Mouse (Mus musculus) heart, embryonic 13.5 days (tissue): ENCODE results near the gene Pld1. TPM values are rescaled to one million over a fixed set of nuclear protein-coding genes. Genes with fewer than 3 reads are reported as not detected.

ENCODE experiments used
- ATAC-seq: fragments of 200-750 bp; cut with Nextera tagmentation; 2 replicates; pipeline ENCODE4 v1.8.0; 2017; ENCODE audit warnings: moderate TSS enrichment; ENCODE audit not compliant: insufficient number of reproducible peaks, low FRiP score, low TSS enrichment; ENCODE audit errors: extremely low read depth
- H3K27ac ChIP-seq: fragments of 300-500 bp; sonication (generic); replicated peaks from 2 replicates; pipeline ENCODE4 v1.5.1; 2015; ENCODE audit warnings: moderate library complexity, mild to moderate bottlenecking, inconsistent platforms
- H3K27me3 ChIP-seq: fragments of 300-500 bp; sonication (generic); replicated peaks from 2 replicates; pipeline ENCODE4 v1.6.1; 2015; ENCODE audit warnings: mild to moderate bottlenecking, inconsistent platforms
- H3K36me3 ChIP-seq: fragments of 300-500 bp; sonication (generic); 2 replicates; pipeline ENCODE4 v1.6.1; 2015; ENCODE audit warnings: mild to moderate bottlenecking, inconsistent platforms
- H3K4me1 ChIP-seq: fragments of 300-500 bp; sonication (generic); 2 replicates; pipeline ENCODE4 v1.6.1; 2015; ENCODE audit warnings: inconsistent platforms
- H3K4me2 ChIP-seq: fragments of 300-500 bp; sonication (generic); 2 replicates; pipeline ENCODE4 v1.6.1; 2015; ENCODE audit warnings: inconsistent platforms, mild to moderate bottlenecking, moderate library complexity
- H3K4me3 ChIP-seq: fragments of 300-500 bp; sonication (generic); 2 replicates; pipeline ENCODE4 v1.5.1; 2015; ENCODE audit warnings: moderate library complexity, mild to moderate bottlenecking, inconsistent platforms
- H3K9ac ChIP-seq: fragments of 300-500 bp; sonication (generic); 2 replicates; pipeline ENCODE4 v1.6.1; 2015; ENCODE audit warnings: inconsistent platforms, mild to moderate bottlenecking, moderate library complexity
- H3K9me3 ChIP-seq: fragments of 300-500 bp; sonication (generic); 2 replicates; pipeline ENCODE4 v1.6.1; 2016; ENCODE audit warnings: inconsistent platforms
- WGBS: fragments of 180-500 bp; shearing (Covaris S2); methylation state at CpG from one replicate; pipeline ENCODE4 v1.1.7; 2015; ENCODE audit warnings: mixed read lengths; 5-methylcytosine and 5-hydroxymethylcytosine counted together
- polyA plus RNA-seq: library from polyadenylated mRNA; unstranded; fragments of >200 nt; fragmentation: Nextera tagmentation; extraction: Ambion mirVana; gene quantifications from 2 replicates; pipeline ENCODE4 v1.2.1, GENCODE M21; 2015

Pld1 gene
- polyA plus RNA-seq, 1 experiment from 2014 or later: 4.1 TPM

- no peaks in the 10 kb centered on the region for H3K27me3 ChIP-seq
- no peak for ATAC-seq
- H3K9ac ChIP-seq: no peak overlapping the region
- H3K4me2 ChIP-seq: no peak overlapping the region
- H3K36me3 ChIP-seq: peaks cover 24% of the 10 kb centered on the region
- H3K4me3 ChIP-seq: no peak overlapping the region
- peaks cover 4% of the 10 kb centered on the region; the same call in 1 of the 2 replicates for H3K9me3 ChIP-seq
- no peak overlapping the region for H3K27ac ChIP-seq
- H3K4me1 ChIP-seq: no peaks in the 10 kb centered on the region
These were observed 122.7 kb downstream of the Pld1 start for GRCm38 (mm10) chr3:28061155-28061554.

- no peak for ATAC-seq
- 75% methylated on average over 3 of the region's 3 CpGs for WGBS
- Histone ChIP-seq H3K4me2 (no peak overlapping the region), H3K9me3 (no peaks in the 10 kb centered on the region), H3K27me3 (no peaks in the 10 kb centered on the region), H3K36me3 (peaks cover 31% of the 10 kb centered on the region), H3K27ac (no peak overlapping the region), H3K4me1 (peaks cover 22% of the 10 kb centered on the region), H3K9ac (no peak overlapping the region), H3K4me3 (no peak overlapping the region)
These were observed 140.7 kb downstream of the Pld1 start for GRCm38 (mm10) chr3:28079211-28079610.

GRCm38 (mm10) chr3:28080116-28080515 lies 141.6 kb downstream of the Pld1 start:
- no peak overlapping the region for H3K4me3 ChIP-seq
- no peaks in the 10 kb centered on the region for H3K9me3 ChIP-seq
- no peak overlapping the region for H3K4me2 ChIP-seq
- H3K4me1 ChIP-seq: peaks cover 27% of the 10 kb centered on the region
- H3K27ac ChIP-seq: no peak overlapping the region
- no peaks in the 10 kb centered on the region for H3K27me3 ChIP-seq
- no peak for ATAC-seq
- H3K36me3 ChIP-seq: peaks cover 28% of the 10 kb centered on the region
- H3K9ac ChIP-seq: no peak overlapping the region
- WGBS: 50% methylated on average over 1 of the region's 1 CpGs

GRCm38 (mm10) chr3:28081012-28081411 lies 142.5 kb downstream of the Pld1 start:
- ATAC-seq: no peak
- Histone ChIP-seq H3K36me3 (peaks cover 20% of the 10 kb centered on the region), H3K27ac (0 out of 2 replicates have a peak overlapping the region, but pooled peaks have one; percentile 36), H3K9me3 (no peaks in the 10 kb centered on the region), H3K4me2 (no peak overlapping the region), H3K9ac (no peak overlapping the region), H3K4me1 (peaks cover 27% of the 10 kb centered on the region), H3K27me3 (no peaks in the 10 kb centered on the region), H3K4me3 (no peak overlapping the region)
- 48% methylated on average over 6 of the region's 6 CpGs for WGBS

GRCm38 (mm10) chr3:28083218-28083617 lies 144.7 kb downstream of the Pld1 start:
- Histone ChIP-seq H3K9ac (no peak overlapping the region), H3K36me3 (peaks cover 3% of the 10 kb centered on the region), H3K27me3 (no peaks in the 10 kb centered on the region), H3K4me2 (no peak overlapping the region), H3K4me1 (peaks cover 27% of the 10 kb centered on the region), H3K9me3 (no peaks in the 10 kb centered on the region), H3K27ac (no peak overlapping the region; the same call in 1 of the 2 replicates), H3K4me3 (no peak overlapping the region)
- peak; percentile 45; the same call in 1 of the 2 replicates for ATAC-seq
- 12% methylated on average over 3 of the region's 3 CpGs for WGBS

GRCm38 (mm10) chr3:28084281-28084680 lies 145.8 kb downstream of the Pld1 start:
- ATAC-seq: no peak
- Histone ChIP-seq H3K9me3 (no peaks in the 10 kb centered on the region), H3K9ac (no peak overlapping the region), H3K27ac (no peak overlapping the region), H3K4me1 (peaks cover 27% of the 10 kb centered on the region), H3K27me3 (no peaks in the 10 kb centered on the region), H3K36me3 (peaks cover 8% of the 10 kb centered on the region; the same call in 1 of the 2 replicates), H3K4me3 (no peak overlapping the region), H3K4me2 (no peak overlapping the region)
- WGBS: 73% methylated on average over 2 of the region's 2 CpGs

- Histone ChIP-seq H3K4me2 (no peak overlapping the region), H3K27ac (peak overlapping the region; percentile 50), H3K4me1 (peaks cover 31% of the 10 kb centered on the region), H3K4me3 (no peak overlapping the region), H3K27me3 (no peaks in the 10 kb centered on the region), H3K9me3 (no peaks in the 10 kb centered on the region), H3K9ac (no peak overlapping the region), H3K36me3 (peaks cover 24% of the 10 kb centered on the region)
- 57% methylated on average over 1 of the region's 1 CpGs for WGBS
- no peak for ATAC-seq
These were observed 152.8 kb downstream of the Pld1 start for GRCm38 (mm10) chr3:28091296-28091695.

GRCm38 (mm10) chr3:28091741-28092140 lies 153.2 kb downstream of the Pld1 start:
- 21% methylated on average over 2 of the region's 2 CpGs for WGBS
- Histone ChIP-seq H3K9ac (no peak overlapping the region), H3K9me3 (no peaks in the 10 kb centered on the region), H3K27me3 (no peaks in the 10 kb centered on the region), H3K4me3 (no peak overlapping the region), H3K36me3 (peaks cover 27% of the 10 kb centered on the region), H3K4me2 (no peak overlapping the region), H3K4me1 (peaks cover 31% of the 10 kb centered on the region), H3K27ac (peak overlapping the region; percentile 50)
- ATAC-seq: no peak; the same call in 1 of the 2 replicates

- no peak for ATAC-seq
- WGBS: 50% methylated on average over 9 of the region's 9 CpGs
These were observed 155.3 kb downstream of the Pld1 start for GRCm38 (mm10) chr3:28093684-28094302.

GRCm38 (mm10) chr3:28095451-28095850 lies 157.0 kb downstream of the Pld1 start:
- Histone ChIP-seq H3K27me3 (no peaks in the 10 kb centered on the region), H3K9ac (no peak overlapping the region), H3K4me1 (peaks cover 31% of the 10 kb centered on the region), H3K9me3 (no peaks in the 10 kb centered on the region), H3K27ac (no peak overlapping the region), H3K4me2 (no peak overlapping the region), H3K36me3 (peaks cover 24% of the 10 kb centered on the region), H3K4me3 (no peak overlapping the region)
- ATAC-seq: no peak
- 91% methylated on average over 9 of the region's 9 CpGs for WGBS

More at GRCm38 (mm10) chr3:28093684-28094302, 155.3 kb downstream of the Pld1 start:
- Histone ChIP-seq H3K27me3 (no peaks in the 10 kb centered on the region), H3K27ac (0 out of 2 replicates have a peak overlapping the region, but pooled peaks have one; percentile 2), H3K36me3 (peaks cover 33% of the 10 kb centered on the region), H3K4me2 (no peak overlapping the region), H3K9ac (peak overlapping the region; percentile 15; the same call in 1 of the 2 replicates), H3K4me3 (no peak overlapping the region), H3K4me1 (peaks cover 31% of the 10 kb centered on the region), H3K9me3 (no peaks in the 10 kb centered on the region)

- ATAC-seq: no peak
- Histone ChIP-seq H3K27me3 (no peaks in the 10 kb centered on the region), H3K4me1 (peaks cover 6% of the 10 kb centered on the region)
These were observed 160.7 kb downstream of the Pld1 start for GRCm38 (mm10) chr3:28099175-28099574.

GRCm38 (mm10) chr3:28104992-28105391 lies 166.5 kb downstream of the Pld1 start:
- H3K4me1 ChIP-seq: peaks cover 11% of the 10 kb centered on the region
- 47% methylated on average over 1 of the region's 1 CpGs for WGBS
- no peak overlapping the region for H3K27ac ChIP-seq
- H3K36me3 ChIP-seq: peaks cover 8% of the 10 kb centered on the region; the same call in 1 of the 2 replicates
- H3K9ac ChIP-seq: no peak overlapping the region
- H3K4me2 ChIP-seq: no peak overlapping the region
- H3K4me3 ChIP-seq: no peak overlapping the region
- no peaks in the 10 kb centered on the region for H3K27me3 ChIP-seq
- no peak for ATAC-seq
- H3K9me3 ChIP-seq: no peaks in the 10 kb centered on the region

More at GRCm38 (mm10) chr3:28099175-28099574, 160.7 kb downstream of the Pld1 start:
- 78% methylated on average over 9 of the region's 9 CpGs for WGBS
- Histone ChIP-seq H3K4me3 (no peak overlapping the region), H3K27ac (no peak overlapping the region), H3K4me2 (no peak overlapping the region), H3K36me3 (peaks cover 28% of the 10 kb centered on the region), H3K9ac (no peak overlapping the region), H3K9me3 (no peaks in the 10 kb centered on the region)
